Mouse (Mus musculus) cerebellum, adult 2 months (tissue): ENCODE data around the gene Usp1. TPM values are rescaled to one million over a fixed set of nuclear protein-coding genes. Genes with fewer than 3 reads are reported as not detected.

Experiments used
- DNase-seq, 2 experiments: peaks; one replicate each; pipeline ENCODE4 v3.0.0; 2021
- H3K27ac ChIP-seq: fragments of 200-500 bp; 2 replicates; pipeline ENCODE4 v1.5.1; 2012; ENCODE audit warnings: low read length, control low read depth, inconsistent platforms; ENCODE audit not compliant: insufficient read depth
- H3K27me3 ChIP-seq: fragments of 200-500 bp; 2 replicates; pipeline ENCODE4 v1.6.1; 2012; ENCODE audit warnings: inconsistent platforms, mild to moderate bottlenecking, low read length, moderate library complexity; ENCODE audit not compliant: control insufficient read depth, insufficient read depth
- H3K4me1 ChIP-seq: fragments of 200-500 bp; 2 replicates; pipeline ENCODE4 v1.6.1; 2011; ENCODE audit warnings: low read length; ENCODE audit not compliant: control insufficient read depth, insufficient read depth
- H3K4me3 ChIP-seq: fragments of 200-500 bp; replicated peaks from 2 replicates; pipeline ENCODE3; 2011; ENCODE audit warnings: mild to moderate bottlenecking, low read depth, low read length, control low read depth; ENCODE audit not compliant: insufficient read depth
- CTCF ChIP-seq: fragments of 200-500 bp; IDR thresholded peaks from 2 replicates; pipeline ENCODE4 v1.5.1; 2011; ENCODE audit warnings: low read depth, mild to moderate bottlenecking, control low read depth, low read length, moderate library complexity, borderline replicate concordance; ENCODE audit not compliant: insufficient read depth
- POLR2A ChIP-seq: fragments of 200-500 bp; IDR thresholded peaks from 2 replicates; pipeline ENCODE4 v1.6.1; 2011; ENCODE audit warnings: low read length, control low read depth, borderline replicate concordance; ENCODE audit not compliant: insufficient read depth
- WGBS: fragments of 180-500 bp; shearing (Covaris S2); methylation state at CpG from one replicate; pipeline ENCODE4 v1.1.7; 2018; 5-methylcytosine and 5-hydroxymethylcytosine counted together
- polyA plus RNA-seq: library from polyadenylated mRNA; depleted of rRNA; stranded (reverse); fragments of >200 nt; gene quantifications from 2 replicates; pipeline ENCODE4 v1.2.3, GENCODE M21; 2012; rRNA removed

Gene Usp1
- polyA plus RNA-seq, result 21.1 and 21.3 TPM in 2 replicates

- under 1% methylated on average over 61 of the region's 67 CpGs for WGBS
- H3K27me3 ChIP-seq, result no peaks in the 10 kb centered on the region
- DNase-seq, result peak in 1 of 2 experiments; percentile 92
- no peaks in the 10 kb centered on the region for H3K4me1 ChIP-seq
- TF ChIP-seq CTCF, result no peak
- no peak for TF ChIP-seq POLR2A
- H3K4me3 ChIP-seq, result peak within 1 kb of the TSS; percentile 95
- H3K27ac ChIP-seq, result peak within 1 kb of the TSS; percentile 94
Observed at GRCm38 (mm10) chr4:98923568-98924070, at the start of gene Usp1. Usp1 (plus strand) TSS chr4:98923810.

- H3K27ac ChIP-seq, result no peak overlapping the region
- WGBS, result 70% methylated on average over 3 of the region's 3 CpGs
- no peak for DNase-seq
- TF ChIP-seq POLR2A (no peak), CTCF (no peak)
- no peaks in the 10 kb centered on the region for H3K4me1 ChIP-seq
- H3K4me3 ChIP-seq, result no peak overlapping the region
- no peaks in the 10 kb centered on the region for H3K27me3 ChIP-seq
Observed at GRCm38 (mm10) chr4:98882706-98883105, 40.9 kb upstream of the Usp1 start.

GRCm38 (mm10) chr4:98886377-98886776 lies 37.2 kb upstream of the Usp1 start:
- Histone ChIP-seq H3K4me1 (no peaks in the 10 kb centered on the region), H3K27ac (no peak overlapping the region), H3K27me3 (no peaks in the 10 kb centered on the region), H3K4me3 (no peak overlapping the region)
- TF ChIP-seq POLR2A (no peak), CTCF (no peak)
- 75% methylated on average over 4 of the region's 4 CpGs for whole genome bisulfite sequencing
- no peak for DNase-seq

- DNase-seq, result peak; percentile 54 to 55
- H3K4me3 ChIP-seq, result no peak overlapping the region
- no peak overlapping the region for H3K27ac ChIP-seq
- H3K27me3 ChIP-seq, result no peaks in the 10 kb centered on the region
- 14% methylated on average over 10 of the region's 10 CpGs for WGBS
- TF ChIP-seq CTCF (peak; percentile 71), POLR2A (no peak)
- H3K4me1 ChIP-seq, result no peaks in the 10 kb centered on the region
Observed at GRCm38 (mm10) chr4:98887148-98887547, 36.5 kb upstream of the Usp1 start.

GRCm38 (mm10) chr4:98910246-98910645 lies 13.4 kb upstream of the Usp1 start:
- Histone ChIP-seq H3K4me1 (no peaks in the 10 kb centered on the region), H3K27me3 (no peaks in the 10 kb centered on the region), H3K27ac (no peak overlapping the region), H3K4me3 (no peak overlapping the region)
- 89% methylated on average over 5 of the region's 5 CpGs for WGBS
- no peak for DNase-seq
- TF ChIP-seq POLR2A (no peak), CTCF (no peak)

- no peak for TF ChIP-seq CTCF
- no peak for TF ChIP-seq POLR2A
- Histone ChIP-seq H3K27ac (no peak overlapping the region), H3K4me3 (no peak overlapping the region), H3K4me1 (no peaks in the 10 kb centered on the region), H3K27me3 (no peaks in the 10 kb centered on the region)
- no peak for DNase-seq
- WGBS, result 95% methylated on average over 2 of the region's 2 CpGs
Observed at GRCm38 (mm10) chr4:98917724-98918123, 5.9 kb upstream of the Usp1 start.

- H3K27me3 ChIP-seq, result no peaks in the 10 kb centered on the region
- TF ChIP-seq CTCF, result no peak
- TF ChIP-seq POLR2A, result no peak
- H3K4me3 ChIP-seq, result no peak overlapping the region
- WGBS, result 100% methylated on average over 1 of the region's 1 CpGs
- no peaks in the 10 kb centered on the region for H3K4me1 ChIP-seq
- no peak for DNase-seq
- H3K27ac ChIP-seq, result no peak overlapping the region
Observed at GRCm38 (mm10) chr4:98918204-98918603, 5.4 kb upstream of the Usp1 start.

GRCm38 (mm10) chr4:98920896-98921295 lies 2.7 kb upstream of the Usp1 start:
- Histone ChIP-seq H3K4me1 (no peaks in the 10 kb centered on the region), H3K27me3 (no peaks in the 10 kb centered on the region), H3K27ac (no peak overlapping the region), H3K4me3 (no peak overlapping the region)
- DNase-seq, result no peak
- TF ChIP-seq CTCF (no peak), POLR2A (no peak)
- 93% methylated on average over 4 of the region's 4 CpGs for WGBS
